13 mouse cellular contexts compared by ENCODE assay signal in genomic region chr15:93775199-93775745, GRCm38 (mm10).
A peak's percentile ranks its signal among the peaks of the same experiment; 100 is the strongest.
DNase-seq lines count a peak whose midpoint lies in the region; ATAC-seq and TF ChIP-seq lines count a peak whose summit lies in the region.
"Had no signal": no experiment of that assay in that cellular context is flagged by ENCODE, and none has a peak within 500 bp of the region (broad histone marks: within the 10 kb centered on the region; RNA-seq: fewer than 3 reads in every experiment).

No protein-coding gene starts in this region.

- H3K9me3 ChIP-seq in midbrain, postnatal 0 days (ENCODE audit: low read length) = no peaks in the 10 kb centered on the region
- H3K9me3 ChIP-seq in midbrain, embryonic 16.5 days (replicated peaks; ENCODE audit: control insufficient read depth, low read length, poor library complexity, severe bottlenecking) = no peaks in the 10 kb centered on the region
- no peaks in the 10 kb centered on the region for H3K9me3 ChIP-seq in kidney, embryonic 15.5 days (replicated peaks)
- H3K9me3 ChIP-seq in limb, embryonic 13.5 days = no peaks in the 10 kb centered on the region
- H3K9me3 ChIP-seq: stomach, embryonic 15.5 days had no signal

- no peak for ATAC-seq in midbrain, postnatal 0 days (ENCODE audit: low FRiP score)
- ATAC-seq in midbrain, embryonic 16.5 days = no peak
- ATAC-seq in kidney, embryonic 15.5 days (replicated peaks; ENCODE audit: low FRiP score) = peak; percentile 89
- no peak for ATAC-seq in limb, embryonic 13.5 days (ENCODE audit: low FRiP score, low read depth)
- ATAC-seq in frontal cortex, adult (ENCODE audit: low TSS enrichment) = no peak

- H3K27ac ChIP-seq in midbrain, postnatal 0 days (ENCODE audit: low read depth, low read length) = no peak overlapping the region
- no peak overlapping the region for H3K27ac ChIP-seq in midbrain, embryonic 16.5 days (ENCODE audit: low read length)
- H3K27ac ChIP-seq in kidney, embryonic 15.5 days = peak overlapping the region; percentile 73
- H3K27ac ChIP-seq in limb, embryonic 13.5 days = peak overlapping the region; percentile 61; the same call in 1 of the 2 replicates
- H3K27ac ChIP-seq: neural tube, embryonic 12.5 days; stomach, embryonic 15.5 days had no signal

- H3K4me3 ChIP-seq in midbrain, postnatal 0 days (ENCODE audit: low read depth, low read length) = no peak overlapping the region
- H3K4me3 ChIP-seq in midbrain, embryonic 16.5 days (ENCODE audit: low read depth, low read length) = no peak overlapping the region
- H3K4me3 ChIP-seq in kidney, embryonic 15.5 days (replicated peaks) = no peak overlapping the region
- H3K4me3 ChIP-seq in limb, embryonic 13.5 days = no peak overlapping the region
- H3K4me3 ChIP-seq: erythroblast, embryonic 14.5 days; neural tube, embryonic 12.5 days; stomach, embryonic 15.5 days had no signal

- 59% methylated on average over 12 of the region's 12 CpGs for WGBS in midbrain, postnatal 0 days
- 69% methylated on average over 12 of the region's 12 CpGs for WGBS in midbrain, embryonic 16.5 days
- 20% methylated on average over 12 of the region's 12 CpGs for WGBS in kidney, embryonic 15.5 days
- 60% methylated on average over 12 of the region's 12 CpGs for WGBS in limb, embryonic 13.5 days

- no peaks in the 10 kb centered on the region for H3K27me3 ChIP-seq in midbrain, postnatal 0 days (ENCODE audit: insufficient read depth, low read length)
- H3K27me3 ChIP-seq in midbrain, embryonic 16.5 days (ENCODE audit: control insufficient read depth, insufficient read depth, low read depth, low read length) = no peaks in the 10 kb centered on the region
- no peaks in the 10 kb centered on the region for H3K27me3 ChIP-seq in kidney, embryonic 15.5 days
- H3K27me3 ChIP-seq in limb, embryonic 13.5 days = no peaks in the 10 kb centered on the region
- H3K27me3 ChIP-seq: neural tube, embryonic 12.5 days; stomach, embryonic 15.5 days had no signal

- TF ChIP-seq CTCF in midbrain, postnatal 0 days (IDR thresholded peaks at IDR 0.05) = no peak

- DNase-seq in cerebellum, postnatal 25 days = peak; percentile 27 to 51
- no peak for DNase-seq in cerebellum, adult 9-11 months
- DNase-seq in midbrain, postnatal 0 days (ENCODE audit: low spot score) = peak; percentile 91
- DNase-seq in T-cell, adult 2 months (ENCODE audit: low spot score) = no peak
- DNase-seq: B cell, adult 2 months; lung, postnatal 14 days had no signal

- H3K9ac ChIP-seq in midbrain, postnatal 0 days (replicated peaks; ENCODE audit: low read length, poor library complexity, severe bottlenecking) = no peak overlapping the region
- no peak overlapping the region for H3K9ac ChIP-seq in midbrain, embryonic 16.5 days (ENCODE audit: low read depth, low read length)
- no peak overlapping the region for H3K9ac ChIP-seq in kidney, embryonic 15.5 days
- H3K9ac ChIP-seq in limb, embryonic 13.5 days = no peak overlapping the region
- H3K9ac ChIP-seq: neural tube, embryonic 12.5 days; stomach, embryonic 15.5 days had no signal

- no peak overlapping the region for H3K4me2 ChIP-seq in midbrain, postnatal 0 days (ENCODE audit: low read depth, low read length, poor library complexity, severe bottlenecking)
- no peak overlapping the region for H3K4me2 ChIP-seq in midbrain, embryonic 16.5 days (ENCODE audit: low read length)
- H3K4me2 ChIP-seq in kidney, embryonic 15.5 days = peak overlapping the region; percentile 22
- H3K4me2 ChIP-seq in limb, embryonic 13.5 days (replicated peaks) = no peak overlapping the region
- H3K4me2 ChIP-seq: neural tube, embryonic 12.5 days; stomach, embryonic 15.5 days had no signal

- no peaks in the 10 kb centered on the region for H3K4me1 ChIP-seq in midbrain, postnatal 0 days (ENCODE audit: insufficient read depth, low read length)
- H3K4me1 ChIP-seq in midbrain, embryonic 16.5 days (ENCODE audit: control insufficient read depth, insufficient read depth, low read length) = no peaks in the 10 kb centered on the region
- peaks cover 11% of the 10 kb centered on the region for H3K4me1 ChIP-seq in kidney, embryonic 15.5 days
- peaks cover 43% of the 10 kb centered on the region for H3K4me1 ChIP-seq in limb, embryonic 13.5 days
- H3K4me1 ChIP-seq: neural tube, embryonic 12.5 days; stomach, embryonic 15.5 days had no signal

- no peaks in the 10 kb centered on the region for H3K36me3 ChIP-seq in midbrain, postnatal 0 days (ENCODE audit: insufficient read depth, low read length)
- no peaks in the 10 kb centered on the region for H3K36me3 ChIP-seq in midbrain, embryonic 16.5 days (ENCODE audit: control insufficient read depth, insufficient read depth, low read length)
- no peaks in the 10 kb centered on the region for H3K36me3 ChIP-seq in kidney, embryonic 15.5 days
- H3K36me3 ChIP-seq in limb, embryonic 13.5 days = no peaks in the 10 kb centered on the region
- H3K36me3 ChIP-seq: neural tube, embryonic 12.5 days; stomach, embryonic 15.5 days had no signal

Comparison
In these comparisons a context has a peak if more than half of its experiments do, and no peak if none do; other contexts are left out.
1. DNase-seq: peak in cerebellum, postnatal 25 days (2 of 2) and midbrain, postnatal 0 days (single experiment); none in cerebellum, adult 9-11 months (single experiment) and T-cell, adult 2 months (single experiment).
2. H3K27ac ChIP-seq: peak in kidney, embryonic 15.5 days (single experiment) and limb, embryonic 13.5 days (single experiment); none in midbrain, postnatal 0 days (single experiment) and midbrain, embryonic 16.5 days (single experiment).